Mouse (Mus musculus) embryonic facial prominence, embryonic 11.5 days (tissue): ENCODE data around the gene Kdelc1. TPM values are rescaled to one million over a fixed set of nuclear protein-coding genes. Genes with fewer than 3 reads are reported as not detected.
A peak's percentile ranks its signal among the peaks of the same experiment; 100 is the strongest.

Source experiments
- ATAC-seq: fragments of 200-750 bp; cut with Nextera tagmentation; replicated peaks from 2 replicates; pipeline ENCODE4 v1.8.0; 2017; ENCODE audit warnings: low read depth; ENCODE audit not compliant: insufficient number of reproducible peaks, low FRiP score, low TSS enrichment
- DNase-seq: peaks from one replicate; pipeline ENCODE4 v3.0.0-alpha.2; 2015; ENCODE audit warnings: low spot score
- H3K27ac ChIP-seq: fragments of 300-500 bp; sonication (generic); replicated peaks from 2 replicates; pipeline ENCODE4 v1.5.1; 2014; ENCODE audit warnings: mild to moderate bottlenecking, low read depth, low read length, control low read depth
- H3K27me3 ChIP-seq: fragments of 300-500 bp; sonication (generic); 2 replicates; pipeline ENCODE4 v1.6.1; 2014; ENCODE audit warnings: mild to moderate bottlenecking, low read length, moderate library complexity, mixed read lengths; ENCODE audit not compliant: control insufficient read depth, insufficient read depth
- H3K36me3 ChIP-seq: fragments of 300-500 bp; sonication (generic); replicated peaks from 2 replicates; pipeline ENCODE4 v1.6.1; 2014; ENCODE audit warnings: low read depth, mild to moderate bottlenecking, low read length, moderate library complexity, mixed read lengths; ENCODE audit not compliant: control insufficient read depth, insufficient read depth
- H3K4me1 ChIP-seq: fragments of 300-500 bp; sonication (generic); 2 replicates; pipeline ENCODE4 v1.6.1; 2014; ENCODE audit warnings: low read length, mixed read lengths; ENCODE audit not compliant: control insufficient read depth, insufficient read depth
- H3K4me2 ChIP-seq: fragments of 300-500 bp; sonication (generic); 2 replicates; pipeline ENCODE4 v1.6.1; 2014; ENCODE audit warnings: low read depth, mild to moderate bottlenecking, control low read depth, low read length, moderate library complexity
- H3K4me3 ChIP-seq: fragments of 300-500 bp; sonication (generic); 2 replicates; pipeline ENCODE4 v1.5.1; 2014; ENCODE audit warnings: low read depth, low read length, control low read depth
- H3K9ac ChIP-seq: fragments of 300-500 bp; sonication (generic); replicated peaks from 2 replicates; pipeline ENCODE4 v1.6.1; 2014; ENCODE audit warnings: mild to moderate bottlenecking, control low read depth, low read length
- H3K9me3 ChIP-seq: fragments of 300-500 bp; sonication (generic); replicated peaks from 2 replicates; pipeline ENCODE4 v1.6.1; 2016; ENCODE audit warnings: mild to moderate bottlenecking, low read length, inconsistent platforms, mixed read lengths; ENCODE audit not compliant: control insufficient read depth
- WGBS: fragments of 180-500 bp; shearing (Covaris S2); extraction: QIAGEN DNeasy Blood & Tissue Kit; methylation state at CpG from one replicate; pipeline ENCODE4 v1.1.7; 2014; 5-methylcytosine and 5-hydroxymethylcytosine counted together
- polyA plus RNA-seq: library from polyadenylated mRNA; unstranded; fragments of >200 nt; fragmentation: Nextera tagmentation; extraction: Ambion mirVana; gene quantifications from 2 replicates; pipeline ENCODE4 v1.2.1, GENCODE M21; 2014

The Kdelc1 gene
- polyA plus RNA-seq, 1 experiment from 2014 or later, result 88.9 TPM

DNA sequence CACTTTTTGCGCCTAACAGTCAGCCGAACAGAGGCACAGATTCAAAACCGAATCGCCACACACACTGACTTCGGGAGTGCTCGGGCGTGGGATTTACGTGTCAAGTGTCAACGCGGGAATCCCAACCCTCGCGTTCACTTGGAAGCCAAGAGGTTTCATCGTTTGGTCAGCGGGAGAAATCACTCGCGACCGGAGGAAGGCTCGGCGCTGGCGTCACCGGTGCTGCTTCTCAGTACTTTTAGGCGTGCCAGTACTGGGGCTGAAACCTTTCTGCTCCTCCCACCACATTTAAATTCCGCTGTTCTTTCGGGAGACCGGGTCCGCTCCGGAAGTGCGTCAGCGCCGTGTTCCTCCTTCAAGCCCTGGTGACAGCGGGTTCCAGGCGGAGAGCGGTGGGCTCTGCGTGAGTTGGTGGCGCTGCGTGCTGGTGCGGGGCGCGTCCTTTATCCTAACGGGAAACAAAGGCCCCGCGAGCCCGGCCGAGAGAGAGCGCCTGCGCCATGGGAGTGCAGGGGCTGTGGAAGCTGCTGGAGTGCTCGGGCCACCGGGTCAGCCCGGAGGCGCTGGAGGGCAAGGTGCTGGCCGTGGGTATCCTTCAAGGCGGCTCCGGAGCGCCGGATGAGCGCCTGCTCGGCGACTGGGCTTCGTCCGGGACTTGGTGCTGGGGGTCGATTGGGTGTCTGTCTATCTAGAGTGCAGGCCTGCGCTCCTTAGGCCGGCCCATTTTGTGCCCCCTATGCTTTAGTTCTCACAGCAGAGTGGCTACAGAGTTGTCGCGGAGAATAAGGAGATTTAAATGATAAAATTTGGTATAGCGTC, 29.2 kb upstream of the Kdelc1 start, which contains the start of gene Ercc5:
Gene Ercc5 (plus strand): TSS at position 182 of the 819 bp plus-strand sequence.
- no peaks in the 10 kb centered on the region for H3K36me3 ChIP-seq
- no peaks in the 10 kb centered on the region for H3K4me1 ChIP-seq
- H3K4me3 ChIP-seq, result peak within 1 kb of the TSS; percentile 83
- WGBS, result under 1% methylated on average over 66 of the region's 66 CpGs
- peak within 1 kb of the TSS; percentile 93 for H3K9ac ChIP-seq
- H3K27ac ChIP-seq, result peak within 1 kb of the TSS; percentile 91
- peak within 1 kb of the TSS; percentile 59 for H3K4me2 ChIP-seq
- no peaks in the 10 kb centered on the region for H3K27me3 ChIP-seq
- DNase-seq (peak; percentile 94), ATAC-seq (peak; percentile 97)
- no peaks in the 10 kb centered on the region for H3K9me3 ChIP-seq

DNA sequence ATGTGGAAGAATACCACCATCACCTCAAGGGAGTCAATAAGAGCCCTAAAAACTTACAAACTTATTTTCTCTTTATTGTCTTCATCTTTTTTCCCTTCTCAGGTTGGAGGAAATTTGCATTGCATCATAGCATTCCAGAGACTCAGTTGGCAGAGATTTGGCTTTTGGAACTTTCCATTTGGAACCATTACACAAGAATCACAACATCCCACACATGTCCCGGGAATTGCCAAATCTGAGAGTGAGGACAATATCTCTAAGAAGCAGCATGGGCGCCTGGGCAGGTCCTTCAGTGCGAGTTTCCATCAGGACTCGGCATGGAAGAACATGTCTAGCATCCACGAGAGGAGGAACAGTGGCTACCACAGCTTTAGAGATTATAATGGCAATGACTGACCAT, 24.1 kb upstream of the Kdelc1 start:
- H3K4me3 ChIP-seq, result no peak overlapping the region
- H3K9me3 ChIP-seq, result no peaks in the 10 kb centered on the region
- H3K27me3 ChIP-seq, result no peaks in the 10 kb centered on the region
- no peak overlapping the region for H3K9ac ChIP-seq
- peaks cover 2% of the 10 kb centered on the region; the same call in 1 of the 2 replicates for H3K36me3 ChIP-seq
- no peaks in the 10 kb centered on the region for H3K4me1 ChIP-seq
- 90% methylated on average over 5 of the region's 5 CpGs for WGBS
- H3K27ac ChIP-seq, result no peak overlapping the region
- DNase-seq (no peak), ATAC-seq (no peak)
- no peak overlapping the region for H3K4me2 ChIP-seq

DNA sequence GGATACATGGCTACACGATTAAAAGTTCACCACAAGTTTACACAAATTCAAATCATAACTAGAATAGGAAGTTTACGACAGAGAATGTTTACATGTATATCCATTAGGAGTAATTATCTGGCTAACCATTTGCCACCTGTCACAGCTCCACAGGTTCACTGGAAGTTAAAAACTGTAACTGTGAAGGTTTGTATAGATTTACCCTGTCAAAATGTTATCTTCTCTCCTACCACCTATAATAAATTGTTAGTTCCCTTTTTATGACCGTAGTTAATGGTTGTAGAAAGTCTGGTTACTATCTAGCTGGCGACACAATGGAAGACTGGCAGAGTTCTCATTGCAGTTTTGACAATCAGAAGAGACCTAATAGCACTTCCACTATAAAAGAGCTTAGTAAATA, 21.6 kb upstream of the Kdelc1 start:
- no peak overlapping the region for H3K27ac ChIP-seq
- no peaks in the 10 kb centered on the region for H3K9me3 ChIP-seq
- 84% methylated on average over 4 of the region's 4 CpGs for WGBS
- no peaks in the 10 kb centered on the region for H3K4me1 ChIP-seq
- no peak overlapping the region for H3K9ac ChIP-seq
- no peaks in the 10 kb centered on the region for H3K27me3 ChIP-seq
- peaks cover 2% of the 10 kb centered on the region; the same call in 1 of the 2 replicates for H3K36me3 ChIP-seq
- ATAC-seq (no peak), DNase-seq (no peak)
- no peak overlapping the region for H3K4me3 ChIP-seq
- H3K4me2 ChIP-seq, result no peak overlapping the region

DNA sequence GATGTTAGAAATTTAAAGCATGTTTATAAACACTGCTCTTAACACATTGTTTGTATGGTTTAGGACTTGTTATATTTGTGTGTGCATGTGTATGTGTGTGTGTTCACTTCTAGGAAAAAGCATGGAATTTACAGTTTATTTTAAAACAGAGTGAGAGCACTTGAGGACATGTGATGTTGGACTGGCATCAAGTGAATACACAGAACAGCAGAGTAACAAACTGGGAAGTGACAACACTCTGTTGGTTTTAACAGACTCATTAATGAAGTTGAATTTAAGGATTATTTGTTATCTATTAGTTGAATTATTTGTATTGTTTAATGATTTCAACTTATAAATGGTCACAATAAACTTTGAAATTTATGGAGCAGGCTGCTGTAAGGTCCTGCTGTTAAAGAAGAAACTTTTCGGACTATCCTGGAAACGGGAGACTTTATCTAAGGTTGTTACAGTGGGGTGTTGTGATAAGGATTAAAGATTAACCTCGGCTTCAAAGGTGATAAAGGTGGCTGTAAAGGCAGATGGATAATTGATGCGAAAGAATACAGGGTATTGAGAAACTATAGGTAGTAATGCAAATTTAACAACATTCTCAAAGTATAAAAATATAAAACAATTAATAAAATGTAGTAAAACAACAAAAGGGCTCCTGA, 11.4 kb upstream of the Kdelc1 start:
- Histone ChIP-seq H3K4me2 (no peak overlapping the region), H3K27me3 (no peaks in the 10 kb centered on the region), H3K36me3 (no peaks in the 10 kb centered on the region; the same call in 1 of the 2 replicates), H3K9me3 (no peaks in the 10 kb centered on the region), H3K4me1 (no peaks in the 10 kb centered on the region), H3K4me3 (no peak overlapping the region), H3K9ac (no peak overlapping the region), H3K27ac (no peak overlapping the region)
- no peak for DNase-seq
- WGBS, result 92% methylated on average over 4 of the region's 4 CpGs
- ATAC-seq, result no peak

DNA sequence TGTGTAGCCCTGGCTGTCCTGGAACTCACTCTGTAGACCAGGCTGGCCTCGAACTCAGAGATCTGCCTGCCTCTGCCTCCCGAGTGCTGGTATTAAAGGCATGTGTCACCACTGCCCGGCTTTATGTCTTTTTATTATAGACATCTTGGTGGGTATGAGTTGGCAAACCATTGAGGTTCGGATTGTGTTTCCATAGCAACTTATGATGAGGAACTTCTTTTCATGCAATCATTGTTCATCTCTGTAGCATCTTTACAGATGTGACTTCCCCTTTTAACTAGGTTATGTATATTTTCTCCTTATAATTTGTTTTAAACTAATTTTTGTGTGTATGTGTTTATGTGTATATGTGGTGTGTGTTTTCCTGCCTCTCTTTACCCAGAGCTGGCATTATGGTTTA, 7.0 kb upstream of the Kdelc1 start:
- Histone ChIP-seq H3K4me1 (no peaks in the 10 kb centered on the region), H3K9ac (no peak overlapping the region), H3K27ac (no peak overlapping the region), H3K4me2 (no peak overlapping the region), H3K4me3 (no peak overlapping the region), H3K27me3 (no peaks in the 10 kb centered on the region), H3K36me3 (no peaks in the 10 kb centered on the region; the same call in 1 of the 2 replicates), H3K9me3 (no peaks in the 10 kb centered on the region)
- DNase-seq (no peak), ATAC-seq (no peak)
- WGBS, result 93% methylated on average over 4 of the region's 4 CpGs

DNA sequence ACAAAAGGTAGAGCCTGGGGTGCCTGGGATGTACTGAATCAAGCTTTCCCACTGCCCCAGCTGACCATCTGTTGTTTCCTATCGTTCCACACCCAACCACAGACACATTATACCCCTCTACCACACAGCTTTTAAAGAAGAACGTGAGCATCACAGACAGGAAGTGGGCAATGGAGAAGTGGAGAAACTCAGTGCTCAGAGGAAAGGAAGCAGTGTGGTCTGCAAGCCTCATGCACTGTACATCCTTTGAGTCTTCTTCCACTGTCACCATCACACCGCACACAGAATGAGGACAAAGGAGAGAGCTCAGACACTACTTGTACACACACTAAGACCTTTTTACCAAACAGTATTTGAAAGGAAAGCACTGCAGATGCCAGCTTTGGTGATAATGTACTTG, 3.6 kb upstream of the Kdelc1 start:
- Histone ChIP-seq H3K27ac (no peak overlapping the region), H3K4me3 (no peak overlapping the region), H3K4me1 (no peaks in the 10 kb centered on the region), H3K9me3 (no peaks in the 10 kb centered on the region), H3K27me3 (no peaks in the 10 kb centered on the region), H3K36me3 (no peaks in the 10 kb centered on the region), H3K4me2 (no peak overlapping the region), H3K9ac (no peak overlapping the region)
- 85% methylated on average over 3 of the region's 3 CpGs for WGBS
- ATAC-seq, result no peak
- DNase-seq, result no peak

DNA sequence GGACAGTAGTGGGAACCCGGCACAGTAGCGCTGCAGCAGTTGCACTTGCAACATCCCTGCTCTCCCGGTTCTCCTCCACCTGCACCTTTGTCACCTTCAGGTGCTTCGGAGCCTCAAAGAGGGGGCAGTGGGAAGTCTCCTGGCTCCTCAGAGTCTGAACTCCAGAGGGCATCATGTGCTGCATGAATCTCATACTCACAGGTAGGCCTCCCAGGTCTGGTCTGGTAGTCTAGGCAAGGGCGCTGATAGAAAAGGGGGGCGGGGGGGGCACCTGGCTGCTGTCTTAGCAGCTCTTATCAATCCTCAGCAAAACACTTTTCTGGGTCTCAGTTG, 1.4 kb upstream of the Kdelc1 start:
- Histone ChIP-seq H3K27me3 (no peaks in the 10 kb centered on the region), H3K4me1 (no peaks in the 10 kb centered on the region), H3K4me2 (peak overlapping the region; percentile 78), H3K27ac (peak overlapping the region; percentile 91), H3K9me3 (no peaks in the 10 kb centered on the region), H3K36me3 (no peaks in the 10 kb centered on the region), H3K4me3 (peak overlapping the region; percentile 72), H3K9ac (peak overlapping the region; percentile 83)
- DNase-seq, result no peak
- under 1% methylated on average over 6 of the region's 6 CpGs for WGBS
- peak; percentile 14 for ATAC-seq
